Mouse (Mus musculus) pancreas, adult 10 weeks (tissue): ENCODE data around the gene Slc6a20a. TPM values are rescaled to one million over a fixed set of nuclear protein-coding genes. Genes with fewer than 3 reads are reported as not detected.

Experiments used
- polyA plus RNA-seq: library from polyadenylated mRNA; stranded (reverse); fragments of 350-450 nt; fragmentation: Illumina TruSeq; extraction: RNeasy Lipid Tissue Mini Kit (QIAGEN cat#74804); gene quantifications from one replicate; pipeline ENCODE4 v1.2.3, GENCODE M21; 2015; ENCODE audit warnings: low read depth, low replicate concordance; ENCODE audit not compliant: insufficient read depth

Slc6a20a gene
- polyA plus RNA-seq, result not detected

GRCm38 (mm10) chr9:123678327-123679105 is at the start of gene Slc6a20a, which contains the start of gene Ccr9:
TSS of gene Slc6a20a (minus strand) at chr9:123678885.
TSS of gene Ccr9 (plus strand) at chr9:123678439.

DNA sequence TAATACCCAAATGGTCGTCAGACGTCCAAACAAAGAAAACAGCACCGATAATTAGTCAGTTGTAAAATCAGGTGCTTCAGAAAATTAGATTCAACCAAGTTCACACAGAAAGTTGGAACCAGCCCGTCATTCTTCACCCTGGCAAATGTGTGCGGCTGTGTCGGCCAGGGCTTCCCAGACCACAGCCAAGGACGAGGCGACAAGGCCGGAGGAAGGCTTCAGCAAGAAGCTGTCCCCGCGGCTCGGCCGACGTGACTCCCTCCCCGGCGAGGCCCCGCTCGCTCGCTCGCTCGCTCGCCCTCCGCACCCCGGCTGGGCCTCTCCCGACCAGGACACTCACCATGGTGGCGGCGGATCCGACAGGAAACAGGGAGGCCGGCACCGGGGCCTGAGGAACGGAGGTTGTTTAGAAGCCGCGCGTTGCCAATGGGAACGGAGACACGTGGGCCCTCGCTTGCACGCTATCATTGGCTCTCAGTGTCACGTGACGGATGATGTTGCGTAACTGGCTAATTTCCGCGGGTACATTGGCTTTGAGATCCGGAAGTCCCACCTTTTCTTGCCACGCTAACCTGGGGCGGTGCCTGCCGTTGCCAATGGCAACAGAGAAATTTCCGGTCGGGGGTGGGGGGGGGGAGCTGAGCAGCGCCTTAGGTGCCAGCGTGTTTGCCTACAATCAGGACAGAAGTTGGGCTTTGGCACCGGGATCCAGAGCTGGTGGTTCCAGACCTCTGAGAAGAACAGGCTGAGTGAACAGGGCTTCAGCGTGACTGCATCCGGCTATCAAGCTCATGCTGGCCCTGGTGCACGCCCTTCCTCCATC is 38.7 kb upstream of the Slc6a20a start, which contains the start of gene Lztfl1:
Lztfl1 (minus strand) TSS at position 512 of the 823 bp plus-strand sequence.

DNA sequence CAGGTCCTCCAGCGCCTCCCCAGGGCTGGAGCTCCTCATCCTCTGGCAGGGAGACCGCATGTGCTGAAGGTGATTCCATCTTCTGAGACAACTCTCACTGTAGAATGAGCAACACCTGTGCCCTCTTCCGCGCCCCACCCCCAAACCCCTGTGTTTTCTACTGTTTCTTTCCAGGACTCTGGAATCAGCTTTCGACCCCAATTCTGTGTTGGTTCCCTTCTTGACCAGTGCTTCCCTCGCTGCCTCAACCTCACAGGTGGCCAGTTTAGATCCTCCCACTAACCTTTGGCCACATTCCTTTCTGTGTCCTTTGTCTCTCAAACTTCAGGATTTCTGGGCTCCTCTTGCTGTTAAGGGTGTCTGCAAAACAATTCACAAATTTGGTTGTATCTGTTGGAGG is 46.4 kb downstream of the Slc6a20a start, which contains the start of gene Slc6a20b:
Slc6a20b (minus strand) TSS at position 285 of the 400 bp plus-strand sequence.

Other genes with a start within 250 kb of the Slc6a20a start
- gene Limd1, start 200.2 kb downstream of the Slc6a20a start, polyA plus RNA-seq, result 6.7 TPM
- 7.6 TPM for gene Sacm1l, start 149.1 kb downstream of the Slc6a20a start, polyA plus RNA-seq
- not detected for gene Slc6a20b, start 46.3 kb downstream of the Slc6a20a start, polyA plus RNA-seq
- gene Ccr9, start 446 bp downstream of the Slc6a20a start, polyA plus RNA-seq, result not detected
- 9.2 TPM for gene Lztfl1, start 38.8 kb upstream of the Slc6a20a start, polyA plus RNA-seq
- gene Cxcr6, start 127.6 kb upstream of the Slc6a20a start, polyA plus RNA-seq, result not detected
- 5.2 TPM for gene Fyco1, start 173.0 kb upstream of the Slc6a20a start, polyA plus RNA-seq
- gene Xcr1, start 183.1 kb upstream of the Slc6a20a start, polyA plus RNA-seq, result not detected